Mouse (Mus musculus): ENCODE measurements around the gene Aftph. TPM values are rescaled to one million over a fixed set of nuclear protein-coding genes. Genes with fewer than 3 reads are reported as not detected.
A peak's percentile ranks its signal among the peaks of the same experiment; 100 is the strongest.

Gene Aftph
- polyA plus RNA-seq, 1 experiment from 2014 or later, result 36.0 TPM

DNA sequence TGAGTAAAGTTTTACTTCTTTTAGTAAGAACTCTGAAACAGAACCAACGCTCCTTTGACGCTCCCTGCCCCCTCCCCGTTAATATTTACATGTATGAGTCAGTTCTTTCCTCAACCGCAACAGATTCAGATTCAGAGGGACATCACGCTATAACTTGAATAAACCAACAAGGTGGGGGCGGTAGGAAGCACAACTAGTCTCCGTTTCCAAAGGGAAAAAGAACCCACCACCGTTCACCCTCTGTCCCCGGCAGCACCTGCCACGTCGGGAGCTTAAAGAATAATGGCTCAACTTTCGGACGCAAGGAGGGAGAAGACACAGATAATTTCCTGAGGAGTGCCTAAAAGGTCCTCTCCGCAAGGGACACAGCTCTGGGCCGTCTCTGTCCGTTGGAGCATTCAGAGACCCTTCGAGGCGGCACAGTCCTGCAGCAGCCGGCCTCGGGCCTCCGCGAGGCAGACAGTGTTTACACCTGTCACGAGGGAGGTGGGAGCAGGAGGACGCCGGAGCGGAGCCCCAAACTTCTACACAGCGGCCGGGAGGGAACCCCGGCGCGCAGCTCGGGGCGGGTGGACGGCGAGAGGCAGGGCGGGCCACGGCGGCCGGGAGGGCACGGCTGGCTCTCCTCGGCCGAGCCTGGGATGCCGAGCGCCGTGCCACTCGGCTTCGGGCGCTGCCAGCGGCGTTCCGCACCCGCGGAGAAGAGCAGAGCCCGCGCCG is 748 bp downstream of the Aftph start:
- H3K4me2 ChIP-seq (ENCODE audit: low read length), result peak overlapping the region; percentile 91
- peak overlapping the region; percentile 96 for H3K4me3 ChIP-seq (ENCODE audit: low read depth, low read length)
- H3K9ac ChIP-seq (ENCODE audit: low read depth, low read length), result peak overlapping the region; percentile 92
- ATAC-seq, result peak; percentile 62
- H3K27me3 ChIP-seq (ENCODE audit: control insufficient read depth, insufficient read depth, low read depth, low read length), result no peaks in the 10 kb centered on the region
- peak overlapping the region; percentile 96 for H3K27ac ChIP-seq (ENCODE audit: low read length)
- under 1% methylated on average over 44 of the region's 56 CpGs for WGBS
- H3K36me3 ChIP-seq (ENCODE audit: control insufficient read depth, insufficient read depth, low read length), result no peaks in the 10 kb centered on the region
- peaks cover 9% of the 10 kb centered on the region for H3K4me1 ChIP-seq (ENCODE audit: control insufficient read depth, insufficient read depth, low read length)
- no peaks in the 10 kb centered on the region for H3K9me3 ChIP-seq (replicated peaks; ENCODE audit: control insufficient read depth, low read length, poor library complexity, severe bottlenecking)

DNA sequence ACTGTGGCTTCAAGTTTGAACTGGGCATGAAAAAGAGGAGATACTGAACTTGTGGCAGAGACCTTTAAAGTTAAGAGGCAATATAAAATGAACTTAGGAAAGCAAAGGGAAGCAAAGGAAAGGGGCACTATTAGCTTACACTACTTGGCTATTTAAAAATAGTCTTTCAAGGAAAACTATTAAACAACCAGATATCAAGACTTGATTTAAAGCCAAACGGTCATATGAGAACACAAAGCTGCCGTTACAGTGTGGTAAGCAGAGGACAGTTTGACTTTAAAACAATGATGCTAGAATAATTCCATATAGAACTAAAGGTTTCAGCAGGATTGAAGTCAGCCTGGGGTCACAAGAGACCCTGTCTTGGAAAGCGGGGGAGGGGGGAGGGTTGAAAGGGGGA is 7.3 kb downstream of the Aftph start:
- Histone ChIP-seq H3K4me2 (ENCODE audit: low read length) (no peak overlapping the region), H3K9ac (ENCODE audit: low read depth, low read length) (no peak overlapping the region), H3K27ac (ENCODE audit: low read length) (no peak overlapping the region), H3K27me3 (ENCODE audit: control insufficient read depth, insufficient read depth, low read depth, low read length) (no peaks in the 10 kb centered on the region), H3K9me3 (replicated peaks; ENCODE audit: control insufficient read depth, low read length, poor library complexity, severe bottlenecking) (no peaks in the 10 kb centered on the region), H3K36me3 (ENCODE audit: control insufficient read depth, insufficient read depth, low read length) (no peaks in the 10 kb centered on the region), H3K4me1 (ENCODE audit: control insufficient read depth, insufficient read depth, low read length) (peaks cover 7% of the 10 kb centered on the region), H3K4me3 (ENCODE audit: low read depth, low read length) (no peak overlapping the region)
- ATAC-seq, result no peak
- WGBS, result 84% methylated on average over 3 of the region's 3 CpGs

DNA sequence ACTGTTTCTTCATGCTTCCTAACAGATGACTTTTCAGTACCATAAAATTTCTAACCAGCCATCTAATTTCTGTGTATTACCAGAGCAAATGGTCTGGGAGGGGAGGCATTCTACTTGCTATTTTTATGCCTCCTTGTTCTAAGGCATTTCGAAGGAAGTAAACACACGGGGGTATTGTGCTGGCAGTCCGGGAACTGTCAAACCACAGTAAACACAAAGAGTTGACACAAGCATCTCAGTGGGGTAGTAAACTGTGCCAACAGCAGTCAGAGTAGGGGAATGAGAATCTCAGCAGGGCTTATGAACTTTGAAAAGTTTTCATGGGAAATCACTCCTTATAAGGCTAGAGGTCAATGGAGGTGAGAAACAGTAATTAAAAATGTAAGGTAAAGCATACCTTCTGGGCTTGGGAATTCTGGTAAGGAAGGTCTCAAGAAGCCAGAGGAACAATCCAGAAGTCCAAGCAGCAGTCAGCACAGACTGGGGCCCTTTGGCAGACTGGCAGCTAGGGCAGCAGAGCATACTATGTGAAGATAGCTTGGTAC is 7.8 kb downstream of the Aftph start:
- no peaks in the 10 kb centered on the region for H3K27me3 ChIP-seq (ENCODE audit: control insufficient read depth, insufficient read depth, low read depth, low read length)
- H3K27ac ChIP-seq (ENCODE audit: low read length), result no peak overlapping the region
- WGBS, result 69% methylated on average over 3 of the region's 3 CpGs
- no peaks in the 10 kb centered on the region for H3K9me3 ChIP-seq (replicated peaks; ENCODE audit: control insufficient read depth, low read length, poor library complexity, severe bottlenecking)
- H3K36me3 ChIP-seq (ENCODE audit: control insufficient read depth, insufficient read depth, low read length), result no peaks in the 10 kb centered on the region
- no peak overlapping the region for H3K4me2 ChIP-seq (ENCODE audit: low read length)
- ATAC-seq, result no peak
- H3K9ac ChIP-seq (ENCODE audit: low read depth, low read length), result no peak overlapping the region
- H3K4me3 ChIP-seq (ENCODE audit: low read depth, low read length), result no peak overlapping the region
- H3K4me1 ChIP-seq (ENCODE audit: control insufficient read depth, insufficient read depth, low read length), result peaks cover 4% of the 10 kb centered on the region; the same call in 1 of the 2 replicates

DNA sequence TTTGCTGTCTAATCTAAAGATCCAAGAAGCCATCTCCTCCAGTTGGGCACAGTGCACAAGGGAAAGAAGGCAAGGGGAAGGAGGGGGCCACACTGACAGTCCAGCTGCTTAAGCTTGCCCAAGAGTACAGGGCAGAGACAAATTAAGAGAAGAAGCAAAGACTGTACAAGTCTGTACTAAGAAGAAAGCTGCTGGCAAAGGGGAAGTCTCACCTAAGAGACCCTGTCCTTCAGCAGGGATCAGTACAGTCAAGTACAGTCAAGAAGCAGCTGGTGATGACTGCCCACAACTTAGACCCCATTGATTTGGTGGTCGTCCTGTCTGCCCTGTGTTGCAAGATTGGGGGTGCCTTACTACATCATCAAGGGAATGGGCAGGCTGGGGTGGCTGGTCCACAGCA is 12.0 kb downstream of the Aftph start:
- WGBS, result 93% methylated on average over 1 of the region's 1 CpGs

DNA sequence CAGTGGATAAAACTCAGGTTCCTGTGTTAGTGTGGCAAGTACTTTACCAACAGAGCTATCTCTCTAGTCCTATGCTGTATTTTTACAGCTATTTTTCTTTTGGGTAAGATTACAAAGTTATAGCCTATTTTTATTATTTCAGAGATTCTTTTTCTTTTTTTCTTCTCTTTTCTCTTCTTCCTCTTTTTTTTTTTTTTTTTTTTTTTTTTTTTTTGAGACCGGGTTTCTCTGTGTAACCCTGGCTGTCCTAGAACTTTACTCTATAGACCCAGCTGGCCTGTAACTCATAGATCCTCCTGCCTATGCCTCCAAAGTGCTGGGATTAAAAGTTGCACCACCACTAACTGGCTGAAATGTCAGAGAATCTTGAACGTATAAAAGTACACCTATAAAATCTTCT is 13.3 kb downstream of the Aftph start:
- H3K4me3 ChIP-seq (ENCODE audit: low read depth, low read length), result no peak overlapping the region
- H3K27me3 ChIP-seq (ENCODE audit: control insufficient read depth, insufficient read depth, low read depth, low read length), result no peaks in the 10 kb centered on the region
- ATAC-seq, result no peak
- no peak overlapping the region for H3K27ac ChIP-seq (ENCODE audit: low read length)
- no peak overlapping the region for H3K4me2 ChIP-seq (ENCODE audit: low read length)
- peaks cover 14% of the 10 kb centered on the region for H3K36me3 ChIP-seq (ENCODE audit: control insufficient read depth, insufficient read depth, low read length)
- WGBS, result 99% methylated on average over 2 of the region's 2 CpGs
- H3K9ac ChIP-seq (ENCODE audit: low read depth, low read length), result no peak overlapping the region
- no peaks in the 10 kb centered on the region for H3K4me1 ChIP-seq (ENCODE audit: control insufficient read depth, insufficient read depth, low read length)
- H3K9me3 ChIP-seq (replicated peaks; ENCODE audit: control insufficient read depth, low read length, poor library complexity, severe bottlenecking), result no peaks in the 10 kb centered on the region

More for the DNA sequence above, 12.0 kb downstream of the Aftph start:
- ATAC-seq, result no peak
- Histone ChIP-seq H3K27me3 (ENCODE audit: control insufficient read depth, insufficient read depth, low read depth, low read length) (no peaks in the 10 kb centered on the region), H3K4me3 (ENCODE audit: low read depth, low read length) (no peak overlapping the region), H3K9me3 (replicated peaks; ENCODE audit: control insufficient read depth, low read length, poor library complexity, severe bottlenecking) (no peaks in the 10 kb centered on the region), H3K9ac (ENCODE audit: low read depth, low read length) (no peak overlapping the region), H3K4me1 (ENCODE audit: control insufficient read depth, insufficient read depth, low read length) (peaks cover 4% of the 10 kb centered on the region; the same call in 1 of the 2 replicates), H3K36me3 (ENCODE audit: control insufficient read depth, insufficient read depth, low read length) (peaks cover 14% of the 10 kb centered on the region), H3K27ac (ENCODE audit: low read length) (no peak overlapping the region), H3K4me2 (ENCODE audit: low read length) (no peak overlapping the region)

DNA sequence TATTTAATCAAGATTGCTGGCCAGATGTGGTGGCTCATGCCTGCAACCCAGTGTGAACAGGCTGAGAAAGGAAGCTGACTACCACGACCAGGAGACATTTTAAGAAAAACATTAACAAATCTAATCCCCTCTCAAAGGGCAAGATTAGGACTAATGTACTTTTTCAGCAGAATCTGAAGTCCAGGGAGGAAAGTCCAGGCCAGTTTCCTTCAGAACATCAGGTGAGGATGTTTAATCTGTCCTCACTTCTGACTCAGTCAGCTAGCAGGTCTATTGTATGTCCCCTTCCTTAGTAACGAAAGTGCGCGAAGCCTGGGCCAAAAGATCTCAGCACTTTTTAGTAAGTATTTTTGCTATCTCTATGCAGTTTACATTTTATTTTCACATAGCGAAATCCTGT is 17.8 kb downstream of the Aftph start:
- peaks cover 17% of the 10 kb centered on the region for H3K36me3 ChIP-seq (ENCODE audit: control insufficient read depth, insufficient read depth, low read length)

DNA sequence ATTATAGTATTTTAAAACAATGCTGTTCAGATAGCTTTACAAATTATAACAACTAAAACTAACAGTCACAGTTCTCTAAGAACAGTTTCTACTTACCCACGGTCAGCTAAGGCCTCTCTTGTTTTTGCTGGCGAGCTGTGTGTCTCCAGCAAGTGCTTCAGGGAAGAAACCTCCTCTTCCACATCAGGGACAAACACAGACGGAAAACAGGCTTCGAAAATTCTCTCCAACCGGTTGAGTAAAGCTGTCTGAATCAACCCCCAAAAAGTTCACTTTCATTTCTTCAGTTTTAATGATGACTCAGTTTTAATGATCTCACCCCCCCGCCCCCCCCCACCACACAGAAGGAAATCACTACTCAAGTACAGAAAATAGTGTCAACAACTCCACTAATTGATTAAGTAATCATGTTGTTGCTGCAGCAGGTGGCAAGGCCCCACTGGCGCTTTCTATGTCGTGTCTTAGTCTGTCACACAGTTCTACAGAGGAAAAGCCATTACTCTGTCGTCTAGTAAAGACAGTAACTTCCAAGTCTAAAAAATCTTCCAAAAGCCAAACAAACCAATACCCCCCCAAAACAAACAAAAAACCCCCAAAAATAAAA is 29.2 kb downstream of the Aftph start:
- Histone ChIP-seq H3K27ac (ENCODE audit: low read length) (no peak overlapping the region), H3K9me3 (replicated peaks; ENCODE audit: control insufficient read depth, low read length, poor library complexity, severe bottlenecking) (no peaks in the 10 kb centered on the region), H3K4me1 (ENCODE audit: control insufficient read depth, insufficient read depth, low read length) (no peaks in the 10 kb centered on the region), H3K27me3 (ENCODE audit: control insufficient read depth, insufficient read depth, low read depth, low read length) (no peaks in the 10 kb centered on the region), H3K4me3 (ENCODE audit: low read depth, low read length) (no peak overlapping the region), H3K9ac (ENCODE audit: low read depth, low read length) (no peak overlapping the region), H3K4me2 (ENCODE audit: low read length) (no peak overlapping the region), H3K36me3 (ENCODE audit: control insufficient read depth, insufficient read depth, low read length) (no peaks in the 10 kb centered on the region)
- WGBS, result 80% methylated on average over 9 of the region's 9 CpGs
- no peak for ATAC-seq

More for the DNA sequence above, 17.8 kb downstream of the Aftph start:
- Histone ChIP-seq H3K9ac (ENCODE audit: low read depth, low read length) (no peak overlapping the region), H3K27ac (ENCODE audit: low read length) (no peak overlapping the region), H3K4me3 (ENCODE audit: low read depth, low read length) (no peak overlapping the region), H3K27me3 (ENCODE audit: control insufficient read depth, insufficient read depth, low read depth, low read length) (no peaks in the 10 kb centered on the region), H3K9me3 (replicated peaks; ENCODE audit: control insufficient read depth, low read length, poor library complexity, severe bottlenecking) (no peaks in the 10 kb centered on the region), H3K4me1 (ENCODE audit: control insufficient read depth, insufficient read depth, low read length) (no peaks in the 10 kb centered on the region), H3K4me2 (ENCODE audit: low read length) (no peak overlapping the region)
- ATAC-seq, result no peak
- WGBS, result 85% methylated on average over 5 of the region's 5 CpGs

DNA sequence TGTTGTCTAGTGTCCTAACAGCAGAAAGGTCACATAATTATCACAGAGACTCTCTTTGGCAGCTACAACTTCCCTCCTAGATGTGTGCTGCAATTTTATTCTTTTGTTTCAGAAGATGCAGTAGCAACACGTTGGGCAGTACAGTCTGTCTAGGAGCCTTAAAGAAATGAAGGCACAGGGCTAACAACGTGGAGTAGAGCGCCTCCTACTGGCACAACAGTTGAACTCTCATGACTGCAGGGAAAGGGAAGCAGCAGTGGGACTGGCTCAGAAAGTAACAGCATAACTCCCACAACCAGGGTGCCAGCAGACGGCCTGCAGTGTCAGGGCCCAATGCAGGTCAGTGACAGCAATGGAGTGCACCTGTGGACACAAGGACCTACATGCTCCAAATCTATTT is 50.4 kb downstream of the Aftph start:
- ATAC-seq, result peak; percentile 88
- Histone ChIP-seq H3K36me3 (ENCODE audit: control insufficient read depth, insufficient read depth, low read length) (no peaks in the 10 kb centered on the region; the same call in 1 of the 2 replicates), H3K27ac (ENCODE audit: low read length) (no peak overlapping the region), H3K9ac (ENCODE audit: low read depth, low read length) (no peak overlapping the region), H3K4me3 (ENCODE audit: low read depth, low read length) (no peak overlapping the region), H3K4me2 (ENCODE audit: low read length) (no peak overlapping the region), H3K27me3 (ENCODE audit: control insufficient read depth, insufficient read depth, low read depth, low read length) (no peaks in the 10 kb centered on the region), H3K4me1 (ENCODE audit: control insufficient read depth, insufficient read depth, low read length) (no peaks in the 10 kb centered on the region), H3K9me3 (replicated peaks; ENCODE audit: control insufficient read depth, low read length, poor library complexity, severe bottlenecking) (no peaks in the 10 kb centered on the region)
- WGBS, result 3% methylated on average over 4 of the region's 4 CpGs

DNA sequence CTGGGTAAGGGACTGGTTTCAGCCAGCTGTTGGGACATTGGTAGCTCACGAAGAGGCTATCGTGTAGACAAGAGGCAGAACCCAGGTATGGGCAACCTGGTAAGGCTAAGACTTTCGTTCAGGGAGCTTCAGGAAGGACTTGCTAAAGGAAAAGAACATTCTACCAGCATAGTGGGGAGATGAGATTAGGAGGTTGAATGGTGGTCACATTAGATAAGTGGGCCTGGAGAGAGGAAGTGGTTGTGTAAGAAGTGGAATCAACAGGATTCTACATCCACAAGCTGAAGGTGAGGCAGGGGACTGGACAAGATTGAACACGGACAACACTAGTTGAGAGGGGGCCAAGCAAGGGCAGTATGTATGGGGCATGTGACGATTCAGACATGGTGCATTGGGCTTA is 59.7 kb downstream of the Aftph start:
- Histone ChIP-seq H3K27ac (ENCODE audit: low read length) (no peak overlapping the region), H3K4me2 (ENCODE audit: low read length) (no peak overlapping the region), H3K9me3 (replicated peaks; ENCODE audit: control insufficient read depth, low read length, poor library complexity, severe bottlenecking) (no peaks in the 10 kb centered on the region), H3K4me3 (ENCODE audit: low read depth, low read length) (no peak overlapping the region), H3K36me3 (ENCODE audit: control insufficient read depth, insufficient read depth, low read length) (no peaks in the 10 kb centered on the region), H3K4me1 (ENCODE audit: control insufficient read depth, insufficient read depth, low read length) (no peaks in the 10 kb centered on the region), H3K27me3 (ENCODE audit: control insufficient read depth, insufficient read depth, low read depth, low read length) (no peaks in the 10 kb centered on the region), H3K9ac (ENCODE audit: low read depth, low read length) (no peak overlapping the region)
- 89% methylated on average over 5 of the region's 5 CpGs for WGBS
- no peak for ATAC-seq
